Mouse (Mus musculus) heart, postnatal 10 days (tissue): ENCODE measurements at regions not wholly inside any gene's neighbourhood (a gene's known extent, or its start where the extent isn't known, plus 50 kb on each side); places are given as distances from the start of the nearest gene placed in this dataset.

Experiments used
- DNase-seq, 2 experiments: peaks; one replicate each; pipeline ENCODE4 v3.0.0; 2021
- intact Hi-C: fragments of 180-260 bp; cut with DNase I; formaldehyde crosslinking; loops from one replicate; pipeline ENCODE4 v1.15.1; 2025

DNA sequence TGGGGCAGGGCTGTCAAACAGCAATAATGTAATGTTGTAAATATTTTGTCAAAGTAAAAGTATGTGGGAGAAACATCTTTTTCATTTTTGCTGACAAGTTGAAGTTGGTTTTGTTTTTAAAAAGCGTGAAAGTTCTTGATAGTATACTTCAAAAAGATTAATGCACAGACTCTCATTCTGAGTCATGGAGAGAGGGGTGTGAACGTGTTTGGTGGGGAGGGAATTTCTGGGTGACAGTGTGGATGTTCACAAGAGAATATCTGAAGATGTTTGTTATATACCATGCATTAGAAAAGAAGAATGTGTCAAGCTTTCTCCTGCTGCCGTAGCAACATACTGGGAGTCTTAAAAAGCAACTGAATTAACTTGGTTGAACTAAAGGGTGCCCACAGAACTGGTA, 57.0 kb downstream of the Rps29 start:
- no peak for DNase-seq

DNA sequence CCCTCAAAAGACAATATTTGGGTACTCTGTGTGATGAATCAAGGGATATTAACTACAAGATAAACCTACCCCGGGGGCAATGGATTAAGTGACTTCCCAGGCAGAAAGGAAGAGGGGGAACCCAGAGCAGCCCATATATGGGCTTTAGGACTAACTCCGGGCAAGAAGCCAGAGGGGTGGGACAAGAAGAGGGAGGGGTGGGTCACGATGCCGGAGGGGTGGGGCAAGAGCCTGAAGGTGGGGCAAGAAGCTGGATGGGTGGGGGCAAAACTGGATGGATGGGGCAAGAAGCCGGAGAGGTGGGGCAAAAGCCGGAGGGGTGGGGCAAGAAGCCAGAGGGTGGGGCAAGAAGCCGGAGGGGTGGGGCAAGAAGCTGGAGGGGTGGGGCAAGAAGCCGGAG, 64.1 kb downstream of the Rps29 start:
- intact Hi-C loops = no loop called here

More for the DNA sequence above, 57.0 kb downstream of the Rps29 start:
- intact Hi-C loops = no loop called here

DNA sequence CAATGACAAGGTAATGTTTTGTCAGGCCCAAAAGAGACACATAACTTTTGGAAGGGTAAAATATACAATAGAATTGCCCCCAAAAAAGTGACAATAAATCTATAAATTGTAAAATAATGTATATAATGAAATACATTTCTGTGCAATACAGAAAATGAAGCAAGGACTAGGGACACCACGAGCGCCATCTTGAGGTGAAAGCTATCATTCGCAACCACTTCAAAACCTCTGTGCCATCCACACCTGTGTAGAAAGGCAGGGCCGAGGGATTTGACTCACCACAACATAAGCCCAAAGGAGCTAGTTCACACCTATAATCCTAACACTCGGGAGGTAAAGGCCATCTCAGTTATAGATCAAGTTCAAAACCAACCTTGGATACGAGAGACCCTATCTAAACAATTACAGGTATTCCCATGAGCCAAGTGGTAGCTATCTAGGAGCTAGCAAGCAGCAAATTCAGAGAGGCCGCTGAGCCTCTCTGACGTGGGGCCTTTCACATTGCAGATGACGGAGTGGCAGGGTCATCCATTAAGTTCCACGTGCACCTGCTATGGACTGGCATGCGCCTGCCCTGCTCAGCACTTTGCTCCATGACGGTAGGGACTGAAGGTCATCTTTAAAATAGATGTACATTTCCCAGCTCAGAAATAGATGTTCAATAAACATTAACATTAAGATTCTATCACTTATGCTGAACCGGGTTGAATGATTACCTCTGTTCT, 65.8 kb downstream of the Rps29 start:
- no peak for DNase-seq
- intact Hi-C loops = no loop called here

More for the DNA sequence above, 64.1 kb downstream of the Rps29 start:
- DNase-seq = no peak

DNA sequence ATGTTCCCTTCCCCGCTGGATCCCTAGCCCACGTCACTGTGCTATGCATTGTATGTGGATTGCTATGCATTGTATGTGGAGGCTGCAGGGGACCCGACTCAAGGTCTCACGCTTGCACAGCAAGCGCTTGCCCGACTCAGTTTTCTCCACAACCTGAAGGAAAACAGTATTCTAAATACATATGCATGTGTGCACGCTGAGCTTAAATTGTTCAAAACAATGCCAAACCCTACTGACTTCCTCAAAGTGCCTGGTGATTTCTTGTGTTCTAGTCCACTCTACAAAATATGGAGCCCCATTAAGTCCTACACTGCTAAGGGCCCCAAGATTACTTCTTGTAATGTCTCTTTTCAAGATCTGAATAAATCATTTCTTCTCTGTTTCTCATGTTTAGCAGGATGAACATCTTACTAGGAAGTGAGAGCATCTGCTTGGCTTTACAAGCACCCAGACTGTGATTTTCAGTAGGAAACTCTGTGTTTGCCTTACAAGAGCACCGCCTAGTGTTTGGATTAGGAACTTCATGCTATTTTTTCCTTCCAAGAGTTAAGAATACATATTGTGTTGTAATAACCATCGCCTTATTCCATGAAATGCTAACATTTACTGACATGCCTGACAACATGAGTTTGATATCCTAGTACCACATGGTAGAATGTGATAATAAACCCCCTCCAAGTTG, 70.9 kb downstream of the Rps29 start:
- intact Hi-C loops = loop anchor here (2.0 to 10.0 kb wide), 2 partner anchors 135 to 213 kb away; no protein-coding TSS in a partner anchor
- DNase-seq = peak; percentile 39 to 72

DNA sequence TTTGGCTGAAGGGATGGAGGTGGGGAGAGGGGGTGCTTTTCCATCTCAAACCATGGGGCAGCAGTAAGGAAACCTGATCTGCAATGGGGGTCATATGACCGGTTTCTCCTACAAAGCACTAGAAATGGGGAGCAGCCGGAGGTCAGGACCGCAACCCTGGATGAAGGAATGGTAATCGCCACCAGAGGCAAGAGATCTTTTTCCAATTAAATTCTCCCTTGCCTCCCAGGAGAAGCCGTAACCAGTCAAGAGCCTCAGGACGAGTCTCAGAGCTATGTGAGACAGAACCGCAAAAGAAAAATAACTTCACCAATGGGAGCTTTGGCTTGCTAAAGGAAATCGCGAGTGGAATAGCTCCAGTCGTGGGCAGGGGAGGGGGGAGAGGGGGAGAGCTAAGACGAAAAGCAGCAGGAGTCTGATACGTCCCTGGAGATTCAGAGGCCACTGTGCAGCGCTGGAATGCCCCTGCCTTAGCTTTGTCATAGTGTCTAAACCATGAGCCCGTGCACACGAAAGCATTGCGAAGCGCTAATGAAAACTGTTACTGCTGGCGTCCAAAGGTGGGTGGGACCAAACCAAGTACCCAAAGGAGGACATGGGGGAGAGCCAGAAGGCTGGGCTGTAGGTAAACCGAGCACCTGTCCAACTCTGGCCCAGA, 73.3 kb downstream of the Rps29 start:
- DNase-seq = no peak
- intact Hi-C loops = loop anchor here (10.0 kb wide), 1 partner anchor 211 kb away; no protein-coding TSS in a partner anchor

DNA sequence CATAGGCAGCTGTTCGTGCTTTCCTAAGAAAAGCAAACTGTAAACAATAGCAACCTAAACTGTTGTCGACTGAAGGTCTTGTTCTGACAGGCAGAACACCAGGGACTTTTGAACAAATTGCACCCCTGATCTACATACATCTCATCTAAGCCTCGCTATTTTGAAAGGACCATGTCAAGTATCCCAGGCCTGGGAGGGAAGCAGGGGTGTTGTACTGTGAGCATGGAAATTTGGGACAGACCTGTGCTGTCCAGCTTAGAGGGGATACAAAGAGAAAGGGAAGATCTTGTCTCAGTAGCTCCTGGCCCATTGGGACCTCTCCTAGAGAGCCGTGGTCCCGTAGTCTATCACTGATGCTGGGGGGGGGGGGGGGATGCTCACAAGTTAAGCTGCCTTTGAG, 74.3 kb downstream of the Rps29 start:
- intact Hi-C loops = loop anchor here (10.0 kb wide), 1 partner anchor 210 kb away; no protein-coding TSS in a partner anchor
- DNase-seq = no peak

DNA sequence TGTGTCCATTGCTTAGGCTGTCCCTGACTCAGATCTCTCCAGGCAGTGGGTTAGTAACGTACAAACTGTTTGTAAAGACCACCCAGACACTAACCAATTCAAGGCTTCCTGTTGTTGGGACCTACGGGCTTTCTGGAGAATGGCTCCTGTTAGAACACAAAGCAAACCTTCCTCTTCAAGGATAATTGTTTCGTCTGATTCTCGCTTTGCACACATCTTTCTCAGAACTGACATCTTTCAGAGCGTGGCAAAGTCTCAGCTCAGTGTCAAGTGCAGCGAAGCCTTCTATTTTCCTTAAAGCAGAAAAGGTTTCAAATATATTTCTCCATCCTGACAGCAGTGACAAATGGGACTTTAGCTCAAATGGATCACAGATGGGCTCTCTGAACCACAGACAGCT, 76.9 kb downstream of the Rps29 start:
- DNase-seq = no peak
- intact Hi-C loops = loop anchor here (10.0 kb wide), 1 partner anchor 207 kb away; no protein-coding TSS in a partner anchor

DNA sequence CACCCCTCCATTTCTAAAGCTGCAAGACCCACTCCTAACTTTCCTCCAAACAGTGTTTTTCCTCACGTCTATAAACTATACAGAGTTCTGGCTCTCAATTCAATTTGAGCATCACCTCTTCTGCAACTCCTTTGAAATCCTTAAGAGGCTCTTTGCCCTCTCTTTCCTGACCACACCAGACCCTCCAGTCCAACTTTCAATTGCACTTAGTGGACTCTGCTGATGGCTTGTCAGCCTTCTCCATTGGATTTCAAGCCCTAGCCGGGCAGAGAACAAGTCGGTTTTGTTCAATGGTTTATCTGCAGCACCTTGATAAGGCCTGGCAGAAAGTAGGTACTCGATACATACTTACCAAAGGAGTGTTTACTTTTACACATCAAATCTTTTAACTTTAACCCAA, 119.4 kb downstream of the Rps29 start:
- no peak for DNase-seq
- intact Hi-C loops = no loop called here

DNA sequence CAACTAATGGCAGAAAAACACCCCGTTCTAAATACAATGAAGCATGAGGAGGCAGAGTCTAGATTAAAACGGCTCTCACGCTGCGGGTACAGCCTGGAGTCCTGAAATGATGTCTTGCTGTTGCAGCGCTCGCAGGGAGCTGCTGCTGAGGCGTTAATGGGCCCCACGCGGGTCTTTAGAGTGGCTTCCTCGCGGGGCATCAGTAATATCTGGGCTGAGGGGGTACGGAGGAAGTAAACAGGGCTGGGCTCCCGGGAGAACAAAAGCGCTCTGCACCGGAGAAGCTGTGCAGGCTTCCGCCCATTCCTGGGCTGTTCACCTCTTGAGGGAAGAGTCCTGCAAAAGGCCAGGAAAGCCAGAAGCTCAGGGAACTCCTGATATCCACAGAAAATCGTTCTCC, 135.4 kb downstream of the Rps29 start:
- intact Hi-C loops = no loop called here
- peak; percentile 6 for DNase-seq

DNA sequence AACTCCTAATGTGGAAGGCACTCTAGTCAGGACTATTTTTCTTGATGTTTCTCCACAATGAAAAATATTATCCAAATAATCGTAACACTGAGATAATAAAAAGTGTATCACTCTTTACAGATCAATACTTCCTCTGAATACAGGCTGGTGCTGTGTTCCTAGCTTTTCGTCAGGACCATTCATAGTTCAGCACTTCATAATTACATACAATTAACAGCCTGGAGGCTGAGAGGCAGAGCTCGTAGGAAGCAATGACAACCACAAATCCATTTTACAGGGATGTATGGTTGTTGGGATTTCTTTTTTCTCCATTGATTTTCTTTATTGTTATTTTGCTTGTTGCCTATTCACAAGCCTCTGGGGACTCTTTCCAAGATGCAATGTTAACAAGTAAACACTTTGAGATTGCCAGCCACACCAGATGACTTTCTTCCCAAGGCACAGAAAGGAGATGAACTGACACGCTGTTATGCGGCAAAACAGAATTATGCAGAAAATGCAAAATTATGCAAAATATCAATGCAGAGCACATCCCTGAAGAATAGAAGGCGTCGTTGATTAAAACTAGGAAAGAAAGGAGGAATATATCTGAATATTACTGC, 142.2 kb downstream of the Rps29 start:
- intact Hi-C loops = no loop called here
- DNase-seq = no peak

DNA sequence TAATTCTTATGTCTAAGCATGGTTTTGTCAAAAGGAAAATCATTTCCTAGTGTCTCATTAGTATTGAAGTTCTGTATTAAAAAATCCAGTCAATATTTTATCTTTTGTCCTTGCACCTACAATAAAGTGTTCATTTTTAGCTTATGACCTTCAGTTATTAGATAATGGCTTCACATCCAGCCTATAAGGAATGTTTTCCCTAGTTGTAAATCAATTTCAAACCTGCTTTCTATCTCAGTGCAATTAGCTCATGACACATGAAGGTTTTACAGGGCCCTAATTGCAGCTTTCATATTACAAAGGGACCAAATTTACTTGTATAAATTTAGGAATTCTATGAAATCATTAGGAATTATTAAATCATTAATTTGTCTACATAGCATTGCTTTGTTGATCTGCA, 153.8 kb downstream of the Rps29 start:
- DNase-seq = no peak
- intact Hi-C loops = no loop called here

DNA sequence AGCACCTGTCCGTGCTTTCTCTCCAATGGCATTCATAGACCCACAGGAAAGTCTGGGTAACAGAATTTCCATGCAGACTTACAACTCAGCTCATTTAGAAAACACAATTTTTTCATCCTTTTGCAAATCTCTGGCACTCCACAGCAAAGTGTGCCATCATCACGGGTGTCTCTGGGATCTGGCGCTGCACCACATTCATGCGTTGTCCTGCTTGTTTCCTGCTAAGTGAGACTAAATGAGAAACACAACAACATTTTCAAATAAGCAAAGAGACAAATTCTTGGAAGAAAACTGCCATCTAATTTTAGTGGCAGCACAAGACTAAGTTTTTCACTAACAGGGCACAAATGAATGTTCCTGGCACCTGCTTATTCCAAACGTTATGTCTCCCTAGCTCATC, 156.9 kb downstream of the Rps29 start:
- intact Hi-C loops = no loop called here
- DNase-seq = no peak

DNA sequence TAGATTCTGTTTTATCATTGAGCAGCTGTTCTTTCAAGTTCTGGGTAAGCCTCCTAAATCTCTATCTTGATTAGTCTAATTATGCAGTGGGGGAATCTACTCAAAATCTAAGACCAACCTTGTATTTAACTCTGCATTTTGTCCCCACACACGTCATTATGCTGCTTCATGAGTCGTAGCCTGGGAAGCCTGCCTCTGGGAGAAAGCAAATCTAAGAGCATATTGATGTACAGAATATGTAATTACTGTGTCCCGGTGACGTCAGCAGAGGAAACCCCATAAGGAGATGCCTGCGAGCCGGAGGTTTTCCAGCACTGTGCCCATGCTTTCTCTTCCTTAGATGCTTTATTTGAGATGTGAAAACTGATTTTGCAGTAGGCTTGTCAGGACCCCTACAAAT, 161.7 kb downstream of the Rps29 start:
- intact Hi-C loops = no loop called here
- no peak for DNase-seq

DNA sequence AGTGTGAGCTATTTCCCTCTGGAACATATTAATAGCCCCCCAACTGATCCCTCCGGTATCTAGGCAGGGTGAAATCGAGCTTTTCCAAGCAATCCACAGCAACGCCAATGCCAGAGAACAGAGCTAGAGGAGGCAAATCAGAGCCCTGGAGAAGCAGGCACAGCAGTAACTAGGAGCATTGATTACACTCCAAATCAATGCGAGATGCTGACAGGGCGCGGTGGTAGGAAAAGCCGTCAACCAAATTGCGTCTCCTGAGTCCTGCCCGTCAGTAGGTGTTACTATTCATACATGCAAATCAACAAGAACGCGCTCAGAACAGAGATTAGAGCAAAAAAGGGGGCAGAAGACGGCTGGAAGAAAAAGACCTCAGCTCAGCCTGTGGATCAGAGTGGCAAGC, 162.2 kb downstream of the Rps29 start:
- intact Hi-C loops = no loop called here
- DNase-seq = no peak

DNA sequence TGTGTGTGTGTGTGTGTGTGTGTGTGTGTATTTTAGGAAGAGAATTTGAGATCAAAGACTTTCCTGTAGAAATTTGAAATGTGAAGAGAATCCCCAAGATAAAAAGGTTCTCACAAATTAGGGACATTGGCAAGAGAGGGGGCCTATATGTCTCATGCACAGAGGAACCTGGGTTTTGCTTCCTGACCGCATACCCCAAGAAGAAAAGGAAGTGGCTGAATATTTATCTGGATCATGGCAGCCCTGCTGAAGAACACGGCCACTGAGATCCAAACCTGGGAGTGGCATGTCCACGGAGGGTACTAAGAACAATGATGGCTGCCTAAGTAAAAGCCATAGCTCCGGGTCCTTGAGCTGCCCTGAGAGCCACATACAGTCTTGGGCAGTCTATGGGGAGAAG, 178.3 kb downstream of the Rps29 start:
- no peak for DNase-seq

DNA sequence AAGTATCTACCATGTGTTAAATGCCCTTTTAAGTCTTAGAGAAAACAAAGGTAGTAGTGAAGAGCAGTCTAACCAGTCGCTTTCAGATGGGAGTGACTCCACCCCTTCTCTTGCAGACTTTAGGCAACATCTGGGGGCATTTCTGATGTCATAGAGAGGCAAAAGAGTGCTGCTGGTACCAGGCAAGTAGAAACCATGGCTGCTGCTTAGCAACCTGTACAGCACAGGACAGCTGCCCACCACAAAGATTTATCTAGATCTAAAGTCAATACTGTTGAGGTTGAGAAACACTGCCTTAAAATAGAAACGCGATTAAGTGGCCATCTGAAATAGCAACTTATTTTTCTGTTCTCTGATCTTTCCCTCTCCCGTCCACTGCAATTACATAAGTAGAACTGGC, 178.8 kb downstream of the Rps29 start:
- DNase-seq = no peak
- intact Hi-C loops = no loop called here

More for the DNA sequence above, 178.3 kb downstream of the Rps29 start:
- intact Hi-C loops = no loop called here

DNA sequence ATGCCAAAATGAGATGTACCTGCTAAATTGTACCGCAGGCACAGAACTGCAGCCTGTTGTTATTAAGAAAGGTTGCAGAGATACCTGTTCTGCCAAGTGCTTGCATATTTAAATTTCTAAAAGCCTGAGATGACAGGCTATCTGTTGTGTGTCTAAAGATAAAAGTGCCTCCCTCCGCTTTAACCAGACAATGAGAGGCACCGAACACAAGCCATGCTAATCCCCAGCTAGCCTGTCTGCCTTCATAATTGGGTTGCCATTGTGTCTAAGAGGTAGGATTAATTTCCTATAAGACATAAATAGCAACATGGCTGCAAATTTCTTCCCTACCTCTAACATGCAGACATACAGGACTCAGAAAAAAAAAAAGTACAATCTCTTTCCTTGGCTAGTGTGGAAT, 179.8 kb downstream of the Rps29 start:
- intact Hi-C loops = no loop called here
- no peak for DNase-seq

DNA sequence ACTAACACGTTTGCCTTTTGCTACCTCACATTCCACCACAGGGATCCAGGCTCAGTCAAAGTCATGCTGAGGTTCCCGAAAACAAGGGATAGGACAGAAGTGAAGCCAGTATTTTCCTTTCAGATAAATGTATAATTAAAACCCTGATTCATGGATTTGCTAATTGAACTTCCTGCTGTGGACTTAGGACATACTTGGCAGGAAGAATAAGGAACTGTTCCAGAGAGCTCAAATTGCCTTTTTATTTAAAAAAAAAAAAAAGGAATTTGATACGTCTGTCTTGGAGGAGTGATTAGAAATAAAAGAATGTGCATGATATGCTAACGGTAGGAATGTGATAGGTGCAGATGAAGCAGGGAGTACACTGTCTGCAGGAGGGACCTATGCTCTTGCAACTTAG, 181.7 kb downstream of the Rps29 start:
- no peak for DNase-seq
- intact Hi-C loops = no loop called here

DNA sequence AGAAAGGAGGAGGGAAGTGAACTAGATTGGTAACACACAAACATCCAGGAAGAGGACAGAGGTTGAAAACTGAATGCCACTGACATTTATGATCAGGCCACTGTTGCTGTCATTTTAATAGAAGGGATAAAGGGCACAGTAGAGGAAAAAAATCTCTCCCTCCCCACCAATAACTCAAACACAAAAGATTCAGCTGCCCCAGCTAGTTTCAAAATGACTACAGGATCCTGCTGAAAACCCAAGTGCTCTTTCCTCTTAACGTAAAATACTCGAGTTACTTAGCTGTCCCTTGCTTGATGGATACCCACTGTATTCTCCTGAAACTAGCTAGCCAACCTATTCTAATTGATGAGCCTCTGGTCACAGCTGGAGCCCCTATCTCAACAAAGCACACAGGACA, 211.7 kb downstream of the Rps29 start:
- intact Hi-C loops = no loop called here
- DNase-seq = no peak

DNA sequence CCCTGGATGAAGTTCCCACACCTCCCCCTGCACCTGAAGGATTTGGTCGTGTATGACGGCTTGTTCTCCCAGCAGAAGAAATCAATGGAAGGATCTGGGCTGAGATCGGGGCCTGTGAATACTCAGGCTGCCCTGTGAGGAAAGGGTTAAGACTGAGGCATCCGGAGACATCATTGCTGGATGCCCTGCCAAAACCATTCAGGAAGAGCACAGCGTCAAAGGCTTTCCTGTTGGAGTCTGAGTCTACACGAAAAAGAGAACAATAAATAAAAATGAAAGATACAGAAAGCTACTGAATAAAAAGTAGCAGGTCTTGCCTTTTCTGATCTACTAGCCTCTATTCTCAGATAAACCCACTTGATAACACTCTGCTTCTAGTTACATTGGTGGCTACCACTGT, 248.4 kb downstream of the Rps29 start:
- DNase-seq = peak; percentile 20
- intact Hi-C loops = no loop called here

DNA sequence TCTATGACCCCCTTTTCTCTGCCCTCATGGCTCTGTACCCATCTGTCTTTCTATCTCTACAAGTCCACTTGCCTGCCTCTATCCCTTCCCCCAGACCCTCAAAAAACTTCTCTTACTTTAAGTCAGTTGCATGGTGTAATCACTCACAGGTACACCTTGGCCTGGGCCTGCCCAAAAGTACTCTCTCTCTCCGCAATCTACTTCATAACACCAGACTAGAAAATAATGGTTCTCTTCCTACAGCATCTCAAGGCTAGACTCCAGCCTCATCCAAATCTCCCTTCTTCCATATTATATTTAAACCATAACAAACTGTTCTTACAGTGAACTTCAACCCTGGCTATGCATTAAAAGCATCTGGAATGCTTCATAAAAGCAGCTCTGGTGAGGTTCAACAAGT, 254.2 kb downstream of the Rps29 start:
- DNase-seq = no peak

More for the DNA sequence above, 254.2 kb downstream of the Rps29 start:
- intact Hi-C loops = no loop called here
